Mouse (Mus musculus): ENCODE results near the gene Tbc1d9b. TPM values are rescaled to one million over a fixed set of nuclear protein-coding genes. Genes with fewer than 3 reads are reported as not detected.

Tbc1d9b gene
- total RNA-seq, 2 experiments from 2014 or later = 25.3 to 28.6 TPM

DNA sequence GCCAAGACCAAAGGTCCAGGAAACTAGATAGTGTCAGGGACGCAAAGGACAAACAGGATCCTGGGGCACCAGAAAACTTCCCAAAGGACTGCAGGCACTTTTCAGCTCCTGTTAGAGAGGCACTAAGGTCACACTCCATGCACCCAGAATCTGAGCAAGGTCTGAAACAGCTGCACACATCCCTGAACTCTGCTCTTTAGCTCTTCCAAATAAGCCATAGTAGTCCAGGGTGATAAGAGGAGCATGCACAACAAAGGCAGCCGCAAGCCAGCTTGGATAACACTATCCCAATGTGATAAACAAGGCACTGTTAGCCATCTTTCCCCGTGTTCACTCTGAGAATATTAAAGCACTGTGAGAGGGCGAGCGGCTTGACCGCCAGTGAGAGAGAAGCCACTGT lies 27.2 kb upstream of the Tbc1d9b start:
- intact Hi-C loops (cut with DNase I) = no loop called here
- Histone ChIP-seq H3K4me3 (no peak overlapping the region), H3K27ac (no peak overlapping the region)
- no peak for TF ChIP-seq CTCF (IDR thresholded peaks at IDR 0.05)
- no peak for DNase-seq

GRCm38 (mm10) chr11:50105237-50105636 lies 26.0 kb upstream of the Tbc1d9b start:
- H3K4me3 ChIP-seq = no peak overlapping the region
- H3K27ac ChIP-seq = no peak overlapping the region
- DNase-seq = no peak
- no peak for TF ChIP-seq CTCF (IDR thresholded peaks at IDR 0.05)
- intact Hi-C loops (cut with DNase I) = no loop called here

DNA sequence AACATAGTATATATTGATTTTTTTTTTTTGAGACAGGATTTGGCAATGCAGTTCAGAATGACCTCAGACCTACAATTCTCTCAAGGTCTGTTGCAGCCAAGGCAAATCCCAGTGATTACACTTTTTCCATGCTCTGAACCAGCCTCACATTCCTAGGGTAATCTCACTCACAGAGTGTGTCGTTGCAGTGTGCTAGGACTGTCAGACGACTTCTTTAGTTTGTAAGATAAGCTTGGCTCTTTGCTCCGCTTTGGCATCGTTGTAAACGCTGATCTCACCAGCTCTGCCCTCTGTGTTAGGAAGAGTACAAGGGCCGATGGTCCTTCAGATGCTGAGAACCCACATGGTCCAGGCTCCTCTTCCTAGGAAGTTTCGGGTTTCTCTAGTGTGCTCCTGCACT lies 25.2 kb upstream of the Tbc1d9b start:
- intact Hi-C loops (cut with DNase I) = no loop called here
- no peak for TF ChIP-seq CTCF (IDR thresholded peaks at IDR 0.05)
- Histone ChIP-seq H3K4me3 (no peak overlapping the region), H3K27ac (no peak overlapping the region)
- DNase-seq = no peak

DNA sequence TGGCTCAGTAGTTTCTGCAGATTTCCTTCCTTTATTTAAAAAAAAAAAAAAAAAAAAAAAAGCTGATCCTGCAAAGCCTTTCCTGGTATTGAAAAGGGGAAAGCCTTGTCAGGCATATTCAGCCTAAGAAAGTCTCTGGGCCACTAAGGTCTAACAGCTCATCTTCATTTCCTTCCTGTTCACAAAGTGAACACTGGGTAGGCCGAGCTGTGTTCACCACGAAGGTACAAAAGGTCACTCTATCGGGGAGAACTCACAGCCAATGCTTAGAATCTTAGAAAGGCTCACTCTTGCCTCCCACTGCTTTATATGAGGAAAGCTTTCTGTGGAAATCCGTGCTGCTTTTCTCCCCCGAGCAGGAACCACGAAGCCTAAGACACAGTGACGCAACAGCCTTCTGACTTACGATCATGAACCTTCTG lies 22.4 kb upstream of the Tbc1d9b start:
- intact Hi-C loops (cut with DNase I) = no loop called here
- DNase-seq = no peak
- TF ChIP-seq CTCF (IDR thresholded peaks at IDR 0.05) = no peak
- Histone ChIP-seq H3K27ac (peak overlapping the region; percentile 77), H3K4me3 (no peak overlapping the region; the same call in 1 of the 2 replicates)

GRCm38 (mm10) chr11:50114329-50114728 lies 16.9 kb upstream of the Tbc1d9b start:
- DNase-seq = peak; percentile 81
- H3K27ac ChIP-seq = no peak overlapping the region
- peak; percentile 93; the same call in 1 of the 2 replicates for TF ChIP-seq CTCF (IDR thresholded peaks at IDR 0.05)
- intact Hi-C loops (cut with DNase I) = no loop called here
- no peak overlapping the region for H3K4me3 ChIP-seq

- Histone ChIP-seq H3K27ac (no peak overlapping the region), H3K4me3 (no peak overlapping the region)
- DNase-seq = no peak
- no peak for TF ChIP-seq CTCF (IDR thresholded peaks at IDR 0.05)
- intact Hi-C loops (cut with DNase I) = no loop called here
Observed at GRCm38 (mm10) chr11:50122631-50123081, 8.5 kb upstream of the Tbc1d9b start.

DNA sequence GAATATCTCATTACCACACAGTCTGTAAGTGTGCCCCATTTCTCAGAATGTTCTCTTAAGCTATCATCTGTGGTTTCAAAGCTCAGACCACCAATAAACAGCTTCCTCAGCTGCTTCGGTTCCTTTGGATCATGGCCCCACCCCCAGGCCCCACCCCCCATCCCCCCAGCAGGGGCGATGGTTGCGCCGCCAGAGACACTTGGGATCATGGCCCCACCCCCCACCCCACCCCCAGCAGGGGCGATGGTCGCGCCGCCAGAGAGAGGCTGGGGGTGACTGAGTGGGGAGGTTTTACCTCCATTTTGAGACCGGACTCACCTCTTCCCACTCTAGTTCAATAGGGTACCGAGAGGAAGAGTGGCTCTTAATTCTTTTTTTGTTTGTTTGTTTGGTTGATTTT lies 3.4 kb upstream of the Tbc1d9b start:
- TF ChIP-seq CTCF (IDR thresholded peaks at IDR 0.05) = no peak
- H3K27ac ChIP-seq = no peak overlapping the region
- H3K4me3 ChIP-seq = no peak overlapping the region
- DNase-seq = no peak
- intact Hi-C loops (cut with DNase I) = no loop called here

DNA sequence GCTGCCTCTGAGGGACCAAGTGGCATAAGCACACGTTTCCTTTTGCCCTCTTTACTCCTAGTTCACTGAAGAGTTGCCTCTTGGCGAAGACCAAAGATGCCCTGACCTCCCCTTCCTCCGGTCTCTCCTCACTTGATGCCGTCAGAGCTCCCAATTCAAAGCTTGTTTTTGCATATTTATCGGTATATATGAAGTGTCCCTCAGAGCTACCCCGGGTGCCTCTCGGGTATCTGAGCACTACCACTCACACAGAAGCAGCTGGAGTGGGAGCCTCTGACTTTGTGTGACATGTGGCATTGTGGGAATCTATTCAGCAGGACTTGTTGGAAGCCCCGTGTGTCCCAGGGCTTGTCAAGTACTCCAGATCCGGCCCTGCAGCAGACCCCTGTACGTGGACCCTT lies 605 bp downstream of the Tbc1d9b start:
- H3K27ac ChIP-seq = peak overlapping the region; percentile 98
- peak overlapping the region; percentile 75 for H3K4me3 ChIP-seq
- intact Hi-C loops (cut with DNase I) = loop anchor here (2.0 to 5.0 kb wide), 3 partner anchors 43 to 145 kb away; partner anchors contain the start of gene Mrnip
- DNase-seq = no peak
- no peak for TF ChIP-seq CTCF (IDR thresholded peaks at IDR 0.05)

GRCm38 (mm10) chr11:50132265-50132664 lies 1.1 kb downstream of the Tbc1d9b start:
- DNase-seq = no peak
- intact Hi-C loops (cut with DNase I) = loop anchor here (5.0 kb wide), 1 partner anchor 110 kb away; no protein-coding TSS in a partner anchor
- Histone ChIP-seq H3K4me3 (peak overlapping the region; percentile 75), H3K27ac (peak overlapping the region; percentile 98)
- TF ChIP-seq CTCF (IDR thresholded peaks at IDR 0.05) = no peak

DNA sequence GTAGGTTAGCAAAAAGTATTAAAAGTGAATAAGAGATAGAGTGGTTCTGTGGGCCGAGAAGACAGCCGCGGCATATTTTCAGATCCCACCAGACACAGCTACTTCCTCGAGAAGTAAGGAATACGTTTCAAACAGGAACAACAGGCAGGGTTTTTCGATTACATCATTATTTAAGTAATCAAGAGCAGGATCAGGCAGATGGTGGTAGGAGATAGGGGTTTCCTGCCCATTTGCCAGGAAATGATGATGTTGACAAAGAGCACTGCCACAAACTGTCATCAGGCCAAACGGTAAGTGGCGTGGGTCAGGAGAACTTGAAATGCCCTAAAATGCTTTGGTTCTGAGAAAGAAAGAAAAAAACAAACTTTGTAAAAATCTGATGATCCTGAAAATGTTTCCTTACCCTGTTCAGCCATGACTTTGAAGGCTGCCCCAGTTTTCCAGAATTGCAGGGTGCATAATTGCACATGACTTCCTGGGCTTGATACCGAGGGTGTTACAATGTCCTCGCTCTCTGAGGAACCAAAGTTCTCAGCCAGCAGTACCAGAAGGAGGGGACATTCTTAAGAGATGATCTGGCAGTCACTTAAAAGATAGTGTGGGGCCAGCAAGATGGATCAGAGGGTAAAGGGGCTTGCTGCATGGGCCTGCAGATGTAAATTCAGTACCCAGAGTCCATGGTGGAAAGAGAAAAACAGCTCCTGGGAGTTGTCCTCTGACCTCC lies 3.1 kb downstream of the Tbc1d9b start:
- Histone ChIP-seq H3K4me3 (no peak overlapping the region), H3K27ac (peak overlapping the region; percentile 24)
- intact Hi-C loops (cut with DNase I) = loop anchor here (5.0 kb wide), 1 partner anchor 112 kb away; no protein-coding TSS in a partner anchor
- TF ChIP-seq CTCF (IDR thresholded peaks at IDR 0.05) = no peak
- no peak for DNase-seq

GRCm38 (mm10) chr11:50138206-50138822 lies 7.1 kb downstream of the Tbc1d9b start:
- intact Hi-C loops (cut with DNase I) = no loop called here
- Histone ChIP-seq H3K27ac (no peak overlapping the region), H3K4me3 (no peak overlapping the region)
- TF ChIP-seq CTCF (IDR thresholded peaks at IDR 0.05) = no peak
- no peak for DNase-seq

DNA sequence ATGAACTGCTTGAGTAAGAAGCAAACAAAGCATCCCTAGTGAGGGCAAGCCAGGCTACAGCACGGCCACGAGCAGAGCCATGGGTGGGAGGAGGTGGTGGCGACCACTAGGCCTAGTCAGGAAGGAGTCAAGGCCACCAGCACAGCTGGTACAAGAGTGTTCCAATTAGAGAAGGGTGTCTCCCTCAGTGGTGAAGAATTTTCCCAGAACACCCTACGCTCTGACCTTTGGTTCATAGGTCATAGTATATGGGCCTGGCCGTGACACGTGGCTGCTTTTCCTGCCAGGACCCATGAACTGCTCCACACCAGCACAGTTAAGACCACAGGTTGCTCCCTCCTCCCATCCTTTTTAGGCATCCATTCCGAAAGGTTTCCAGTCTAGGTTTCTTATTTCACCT lies 8.4 kb downstream of the Tbc1d9b start:
- Histone ChIP-seq H3K27ac (no peak overlapping the region), H3K4me3 (no peak overlapping the region)
- no peak for TF ChIP-seq CTCF (IDR thresholded peaks at IDR 0.05)
- no peak for DNase-seq
- intact Hi-C loops (cut with DNase I) = no loop called here

GRCm38 (mm10) chr11:50145529-50145928 lies 14.3 kb downstream of the Tbc1d9b start:
- no peak for TF ChIP-seq CTCF (IDR thresholded peaks at IDR 0.05)
- intact Hi-C loops (cut with DNase I) = no loop called here
- no peak overlapping the region for H3K4me3 ChIP-seq
- H3K27ac ChIP-seq = no peak overlapping the region
- DNase-seq = no peak
